Mouse (Mus musculus): Measurements from ENCODE around the gene Tgfbr2. TPM values are rescaled to one million over a fixed set of nuclear protein-coding genes. Genes with fewer than 3 reads are reported as not detected.
"Not testable (repeated sequence)": the region's sequence is repeated elsewhere in the genome, so short reads cannot be mapped to it uniquely, and the experiment has no call there.

The Tgfbr2 gene
- polyA plus RNA-seq, 1 experiment from 2014 or later, result 49.6 TPM

GRCm38 (mm10) chr9:116060691-116061090 lies 114.5 kb downstream of the Tgfbr2 start:
- ATAC-seq (ENCODE audit: insufficient number of reproducible peaks, low FRiP score, low TSS enrichment, low read depth), result no peak
- H3K36me3 ChIP-seq, result no peaks in the 10 kb centered on the region
- WGBS, result 14% methylated on average over 4 of the region's 4 CpGs

DNA sequence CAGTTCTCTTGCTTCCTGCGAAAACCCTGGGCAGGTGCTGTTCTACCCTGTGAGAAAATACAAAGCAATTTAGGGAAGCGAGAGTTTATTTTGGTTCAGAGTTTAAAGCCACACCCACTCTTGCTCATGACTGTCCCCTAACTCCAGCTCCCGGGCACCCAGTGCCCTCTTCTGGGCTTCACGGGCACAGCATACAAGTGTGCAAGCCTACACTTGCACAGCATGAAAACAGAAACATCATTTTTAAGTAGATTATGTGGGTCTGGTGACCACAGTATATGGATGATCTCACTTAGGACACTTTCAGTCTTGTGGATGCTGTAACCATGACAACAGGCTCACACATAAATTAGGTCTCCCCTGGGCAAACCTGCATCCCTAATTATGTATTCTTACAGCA lies 116.0 kb downstream of the Tgfbr2 start:
- H3K36me3 ChIP-seq, result no peaks in the 10 kb centered on the region
- ATAC-seq (ENCODE audit: insufficient number of reproducible peaks, low FRiP score, low TSS enrichment, low read depth), result no peak; the same call in 1 of the 2 replicates
- no peaks in the 10 kb centered on the region for H3K9me3 ChIP-seq (replicated peaks)
- H3K4me2 ChIP-seq (replicated peaks), result no peak overlapping the region
- 52% methylated on average over 4 of the region's 4 CpGs for WGBS
- H3K27ac ChIP-seq (replicated peaks), result no peak overlapping the region
- no peak overlapping the region for H3K4me3 ChIP-seq (replicated peaks)
- H3K9ac ChIP-seq, result no peak overlapping the region
- no peaks in the 10 kb centered on the region for H3K27me3 ChIP-seq
- H3K4me1 ChIP-seq, result no peaks in the 10 kb centered on the region

More at GRCm38 (mm10) chr9:116060691-116061090, 114.5 kb downstream of the Tgfbr2 start:
- Histone ChIP-seq H3K27me3 (no peaks in the 10 kb centered on the region), H3K9me3 (replicated peaks) (no peaks in the 10 kb centered on the region), H3K9ac (no peak overlapping the region), H3K4me2 (replicated peaks) (no peak overlapping the region), H3K4me3 (replicated peaks) (no peak overlapping the region), H3K27ac (replicated peaks) (no peak overlapping the region), H3K4me1 (no peaks in the 10 kb centered on the region)

DNA sequence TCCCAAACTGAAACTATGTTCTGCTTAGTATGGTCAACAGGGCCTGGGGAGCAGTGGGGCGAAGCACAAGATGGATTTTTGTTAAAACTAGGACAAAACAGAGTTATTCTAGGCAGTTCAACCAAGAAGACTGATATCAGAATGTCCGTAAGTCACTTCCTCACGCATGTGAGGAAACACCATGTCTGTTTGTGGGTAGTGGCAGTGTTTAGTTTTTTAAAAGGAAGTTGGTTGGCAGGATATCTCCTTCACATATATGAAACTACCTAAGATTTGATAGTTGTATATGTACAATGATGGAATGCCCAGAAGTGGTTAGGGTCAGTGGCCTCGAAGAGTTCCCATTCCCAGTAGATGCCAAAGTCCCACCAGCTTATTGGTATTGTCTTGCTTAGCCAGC lies 116.7 kb downstream of the Tgfbr2 start:
- Histone ChIP-seq H3K4me2 (replicated peaks) (no peak overlapping the region), H3K36me3 (no peaks in the 10 kb centered on the region), H3K9me3 (replicated peaks) (no peaks in the 10 kb centered on the region), H3K27ac (replicated peaks) (no peak overlapping the region), H3K9ac (no peak overlapping the region), H3K27me3 (no peaks in the 10 kb centered on the region), H3K4me3 (replicated peaks) (no peak overlapping the region), H3K4me1 (no peaks in the 10 kb centered on the region)
- 87% methylated on average over 4 of the region's 4 CpGs for WGBS
- no peak for ATAC-seq (ENCODE audit: insufficient number of reproducible peaks, low FRiP score, low TSS enrichment, low read depth)

- H3K4me1 ChIP-seq, result no peaks in the 10 kb centered on the region
- H3K4me3 ChIP-seq (replicated peaks), result no peak overlapping the region
- H3K36me3 ChIP-seq, result no peaks in the 10 kb centered on the region
- no peak overlapping the region for H3K9ac ChIP-seq
- WGBS, result 71% methylated on average over 8 of the region's 8 CpGs
- no peaks in the 10 kb centered on the region for H3K27me3 ChIP-seq
- H3K4me2 ChIP-seq (replicated peaks), result no peak overlapping the region
- H3K9me3 ChIP-seq (replicated peaks), result no peaks in the 10 kb centered on the region
- H3K27ac ChIP-seq (replicated peaks), result no peak overlapping the region
- ATAC-seq (ENCODE audit: insufficient number of reproducible peaks, low FRiP score, low TSS enrichment, low read depth), result no peak
Measured at GRCm38 (mm10) chr9:116053976-116054375, 121.2 kb downstream of the Tgfbr2 start.

DNA sequence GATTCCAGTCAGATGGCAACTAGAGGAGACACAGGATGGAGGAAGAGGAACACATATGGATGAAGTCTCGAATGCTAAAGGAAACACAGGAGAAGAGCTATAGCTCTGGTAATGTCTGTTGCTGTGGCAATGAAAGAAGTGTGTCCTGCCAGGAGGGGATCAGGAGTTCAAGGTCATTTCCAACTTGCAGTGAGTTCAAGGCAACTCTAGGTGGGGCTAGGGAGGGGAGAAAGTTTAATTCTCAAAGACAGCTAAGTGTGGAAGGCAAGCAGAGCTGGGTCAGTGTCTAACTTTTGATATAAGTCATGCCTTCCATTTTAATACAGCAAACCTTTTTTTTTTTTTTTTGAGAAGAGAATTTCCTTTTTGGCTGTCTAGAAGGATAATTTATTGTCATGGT lies 125.2 kb downstream of the Tgfbr2 start:
- no peak for ATAC-seq (ENCODE audit: insufficient number of reproducible peaks, low FRiP score, low TSS enrichment, low read depth)

DNA sequence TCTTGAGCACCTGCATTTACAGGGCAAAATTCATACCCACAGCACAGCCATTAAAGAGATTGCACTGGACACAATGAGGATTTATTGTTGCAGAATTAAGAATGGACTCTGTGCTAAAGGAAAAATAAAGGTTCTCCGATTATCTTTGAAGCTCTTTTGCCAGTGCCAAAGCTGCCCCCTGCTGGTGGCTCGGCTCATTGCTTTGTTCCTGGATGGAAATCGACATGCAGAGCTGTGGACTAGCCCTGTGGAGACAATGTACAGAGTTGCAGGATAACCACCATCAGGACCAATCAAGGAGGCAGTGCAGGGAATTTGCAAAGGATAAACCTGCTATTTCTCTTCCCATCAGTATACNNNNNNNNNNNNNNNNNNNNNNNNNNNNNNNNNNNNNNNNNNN lies 133.4 kb downstream of the Tgfbr2 start:
- no peaks in the 10 kb centered on the region for H3K9me3 ChIP-seq (replicated peaks)
- no peak overlapping the region for H3K27ac ChIP-seq (replicated peaks)
- H3K27me3 ChIP-seq, result no peaks in the 10 kb centered on the region
- ATAC-seq (ENCODE audit: insufficient number of reproducible peaks, low FRiP score, low TSS enrichment, low read depth), result no peak
- WGBS, result 15% methylated on average over 3 of the region's 3 CpGs
- no peak overlapping the region for H3K9ac ChIP-seq
- no peak overlapping the region for H3K4me2 ChIP-seq (replicated peaks)
- H3K4me1 ChIP-seq, result no peaks in the 10 kb centered on the region
- no peaks in the 10 kb centered on the region for H3K36me3 ChIP-seq
- no peak overlapping the region for H3K4me3 ChIP-seq (replicated peaks)

More for the DNA sequence above, 125.2 kb downstream of the Tgfbr2 start:
- 79% methylated on average over 1 of the region's 1 CpGs for WGBS
- H3K9ac ChIP-seq, result no peak overlapping the region
- H3K36me3 ChIP-seq, result no peaks in the 10 kb centered on the region
- no peak overlapping the region for H3K4me3 ChIP-seq (replicated peaks)
- no peak overlapping the region for H3K4me2 ChIP-seq (replicated peaks)
- H3K27ac ChIP-seq (replicated peaks), result no peak overlapping the region
- no peaks in the 10 kb centered on the region for H3K27me3 ChIP-seq
- H3K9me3 ChIP-seq (replicated peaks), result no peaks in the 10 kb centered on the region
- no peaks in the 10 kb centered on the region for H3K4me1 ChIP-seq

DNA sequence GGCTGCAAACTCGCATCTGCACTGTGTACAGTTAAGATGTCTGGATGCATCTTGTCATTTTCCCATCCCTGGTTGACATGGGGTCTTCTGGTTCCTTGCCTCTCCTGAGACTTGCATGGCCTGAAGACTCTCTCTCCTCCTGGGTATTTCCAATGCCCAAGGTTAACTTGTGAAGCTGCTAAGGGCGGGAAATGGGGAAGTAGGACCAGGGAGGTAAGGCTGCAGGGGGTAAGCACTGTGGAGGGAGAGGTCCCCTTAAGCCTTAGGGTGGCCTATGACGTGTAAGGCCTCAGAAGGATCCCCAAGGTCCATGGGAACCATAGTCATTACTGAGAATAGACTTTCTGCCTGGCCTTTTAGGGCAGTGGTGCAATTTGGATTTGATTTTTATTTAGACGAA lies 133.8 kb downstream of the Tgfbr2 start:
- H3K4me3 ChIP-seq (replicated peaks), result no peak overlapping the region
- H3K9ac ChIP-seq, result no peak overlapping the region
- H3K36me3 ChIP-seq, result no peaks in the 10 kb centered on the region
- ATAC-seq (ENCODE audit: insufficient number of reproducible peaks, low FRiP score, low TSS enrichment, low read depth), result no peak
- H3K27ac ChIP-seq (replicated peaks), result no peak overlapping the region
- 74% methylated on average over 4 of the region's 4 CpGs for WGBS
- H3K27me3 ChIP-seq, result no peaks in the 10 kb centered on the region
- H3K9me3 ChIP-seq (replicated peaks), result no peaks in the 10 kb centered on the region
- H3K4me1 ChIP-seq, result no peaks in the 10 kb centered on the region
- no peak overlapping the region for H3K4me2 ChIP-seq (replicated peaks)

DNA sequence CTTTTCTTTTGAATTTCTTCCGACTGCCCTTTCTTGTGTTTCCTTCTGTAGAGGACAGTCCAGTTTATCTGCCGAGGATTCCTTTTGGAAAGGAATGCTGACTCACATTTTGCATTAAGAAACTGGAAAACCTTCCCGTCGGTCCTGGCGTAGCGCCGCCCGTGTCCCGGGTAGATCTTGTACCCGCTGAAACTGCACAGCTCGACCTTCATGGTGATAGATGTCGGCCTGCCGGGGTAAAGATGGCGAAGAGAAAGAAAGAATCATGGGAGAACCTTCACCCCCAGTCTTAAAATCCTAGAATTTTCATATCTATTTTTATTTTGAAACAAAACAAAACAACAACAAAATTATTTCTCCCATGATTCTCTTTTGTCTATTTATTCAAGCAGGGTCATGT lies 134.3 kb downstream of the Tgfbr2 start:
- not testable (repeated sequence) for H3K4me3 ChIP-seq (replicated peaks); ATAC-seq (ENCODE audit: insufficient number of reproducible peaks, low FRiP score, low TSS enrichment, low read depth); H3K27ac ChIP-seq (replicated peaks); H3K36me3 ChIP-seq; H3K4me1 ChIP-seq; H3K9ac ChIP-seq; H3K27me3 ChIP-seq; H3K4me2 ChIP-seq (replicated peaks); H3K9me3 ChIP-seq (replicated peaks)
- 93% methylated on average over 14 of the region's 14 CpGs for WGBS

DNA sequence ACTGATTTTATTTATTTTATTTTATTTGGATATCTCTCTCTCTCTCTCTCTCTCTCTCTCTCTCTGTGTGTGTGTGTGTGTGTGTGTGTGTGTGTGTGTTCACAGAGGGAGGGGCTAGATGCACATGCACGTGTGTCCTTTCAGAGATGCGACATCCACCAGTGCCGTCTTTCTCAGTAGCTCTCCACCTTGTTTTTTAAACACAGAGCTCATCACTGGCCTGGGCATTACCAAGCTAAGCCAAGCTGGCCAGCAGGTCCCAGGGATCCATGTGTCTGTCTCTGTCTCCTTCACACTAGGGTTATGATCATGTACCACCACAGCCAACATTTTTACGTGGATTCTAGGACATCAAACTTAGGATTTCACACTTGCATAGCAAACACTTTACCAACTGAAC lies 135.2 kb downstream of the Tgfbr2 start:
- H3K36me3 ChIP-seq, result no peaks in the 10 kb centered on the region
- no peak for ATAC-seq (ENCODE audit: insufficient number of reproducible peaks, low FRiP score, low TSS enrichment, low read depth)
- 82% methylated on average over 4 of the region's 4 CpGs for WGBS

DNA sequence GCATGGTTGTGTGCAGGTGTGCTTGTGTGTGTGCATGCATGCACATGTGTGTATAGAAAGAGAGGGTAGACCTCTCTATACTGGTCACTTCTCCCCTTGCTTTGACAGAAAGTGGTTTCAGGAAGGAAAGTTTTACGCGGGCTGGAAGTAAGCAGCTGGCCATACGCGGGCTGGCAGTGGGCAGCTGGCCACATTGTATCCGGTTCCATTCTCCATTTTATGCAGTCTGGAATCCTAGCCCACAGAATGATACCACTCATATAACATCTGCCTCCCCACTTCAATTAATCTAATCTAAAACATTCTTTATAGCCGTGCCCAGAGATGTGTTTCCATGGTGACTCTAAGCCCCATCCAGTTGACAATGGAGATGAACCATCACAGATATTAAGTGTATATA lies 136.9 kb downstream of the Tgfbr2 start:
- no peaks in the 10 kb centered on the region for H3K36me3 ChIP-seq
- no peaks in the 10 kb centered on the region for H3K4me1 ChIP-seq
- H3K4me2 ChIP-seq (replicated peaks), result no peak overlapping the region
- H3K4me3 ChIP-seq (replicated peaks), result no peak overlapping the region
- no peaks in the 10 kb centered on the region for H3K9me3 ChIP-seq (replicated peaks)
- ATAC-seq (ENCODE audit: insufficient number of reproducible peaks, low FRiP score, low TSS enrichment, low read depth), result no peak
- H3K27ac ChIP-seq (replicated peaks), result no peak overlapping the region
- H3K27me3 ChIP-seq, result no peaks in the 10 kb centered on the region
- H3K9ac ChIP-seq, result no peak overlapping the region
- WGBS, result 67% methylated on average over 6 of the region's 6 CpGs

More for the DNA sequence above, 135.2 kb downstream of the Tgfbr2 start:
- no peak overlapping the region for H3K9ac ChIP-seq
- H3K27me3 ChIP-seq, result no peaks in the 10 kb centered on the region
- no peaks in the 10 kb centered on the region for H3K9me3 ChIP-seq (replicated peaks)
- no peak overlapping the region for H3K4me2 ChIP-seq (replicated peaks)
- no peak overlapping the region for H3K27ac ChIP-seq (replicated peaks)
- H3K4me3 ChIP-seq (replicated peaks), result no peak overlapping the region
- H3K4me1 ChIP-seq, result no peaks in the 10 kb centered on the region

All from embryonic facial prominence, embryonic 15.5 days (tissue).